Mouse (Mus musculus): ENCODE measurements around the gene Jarid2. TPM values are rescaled to one million over a fixed set of nuclear protein-coding genes. Genes with fewer than 3 reads are reported as not detected.

Jarid2 gene
- polyA plus RNA-seq, 1 experiment = 3.9 TPM

DNA sequence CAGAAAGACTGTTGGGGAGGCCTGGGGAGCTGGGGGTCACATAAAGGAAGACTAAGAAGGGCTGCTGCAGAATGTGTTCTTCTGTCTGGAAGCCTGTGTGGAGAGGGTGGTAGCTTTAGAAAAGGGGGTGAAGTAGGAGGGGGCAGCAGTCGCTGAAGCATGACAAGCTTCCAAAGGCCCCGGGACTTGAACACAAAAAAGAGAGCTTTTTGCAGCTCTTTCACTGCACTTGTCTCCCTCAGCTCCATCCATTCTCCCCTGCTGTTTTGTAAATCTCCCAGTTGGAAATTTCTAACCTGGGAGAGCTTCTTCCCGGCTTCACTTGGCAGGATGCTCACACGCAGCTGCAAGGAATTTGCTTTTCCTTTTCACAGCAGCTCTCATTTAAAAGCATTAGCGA lies 26.2 kb downstream of the Jarid2 start:
- Histone ChIP-seq H3K4me3 (no peak overlapping the region), H3K79me2 (ENCODE audit: control insufficient read depth, insufficient read depth) (peaks cover 39% of the 10 kb centered on the region), H3K4me2 (ENCODE audit: low read depth) (no peak overlapping the region), H3K36me3 (ENCODE audit: control insufficient read depth, insufficient read depth) (no peaks in the 10 kb centered on the region), H3K27me3 (ENCODE audit: control insufficient read depth, insufficient read depth, insufficient read length) (no peaks in the 10 kb centered on the region), H3ac (ENCODE audit: control insufficient read depth, insufficient read length) (no peak overlapping the region)
- TF ChIP-seq SRF (IDR thresholded peaks at IDR 0.05; ENCODE audit: control insufficient read depth, insufficient read length, low read depth) (no peak), REST (IDR thresholded peaks at IDR 0.05; ENCODE audit: insufficient read depth, insufficient read length) (no peak), MYOG (IDR thresholded peaks at IDR 0.05; ENCODE audit: control insufficient read depth in 1 of 3, insufficient read depth in 1 of 3, insufficient read length in 2 of 3, low read depth in 2 of 3) (no peak), E2F4 (IDR thresholded peaks at IDR 0.05; ENCODE audit: insufficient read depth) (no peak), TCF12 (IDR thresholded peaks at IDR 0.05; ENCODE audit: insufficient read depth, poor library complexity, severe bottlenecking) (no peak), POLR2A (IDR thresholded peaks at IDR 0.05; ENCODE audit: insufficient read length, low read depth) (no peak), USF1 (IDR thresholded peaks at IDR 0.05; ENCODE audit: low read depth) (no peak), MAX (IDR thresholded peaks at IDR 0.05; ENCODE audit: low read depth) (no peak), POLR2AphosphoS2 (IDR thresholded peaks at IDR 0.05; ENCODE audit: insufficient read length, low read depth) (no peak), CEBPB (IDR thresholded peaks at IDR 0.05; ENCODE audit: insufficient read depth, poor library complexity, severe bottlenecking) (no peak), MYOD1 (IDR thresholded peaks at IDR 0.05; ENCODE audit: control insufficient read depth in 1 of 3, insufficient read length in 2 of 3, low read depth in 2 of 3) (no peak), TCF3 (IDR thresholded peaks at IDR 0.05; ENCODE audit: insufficient read length, low read depth) (no peak)

DNA sequence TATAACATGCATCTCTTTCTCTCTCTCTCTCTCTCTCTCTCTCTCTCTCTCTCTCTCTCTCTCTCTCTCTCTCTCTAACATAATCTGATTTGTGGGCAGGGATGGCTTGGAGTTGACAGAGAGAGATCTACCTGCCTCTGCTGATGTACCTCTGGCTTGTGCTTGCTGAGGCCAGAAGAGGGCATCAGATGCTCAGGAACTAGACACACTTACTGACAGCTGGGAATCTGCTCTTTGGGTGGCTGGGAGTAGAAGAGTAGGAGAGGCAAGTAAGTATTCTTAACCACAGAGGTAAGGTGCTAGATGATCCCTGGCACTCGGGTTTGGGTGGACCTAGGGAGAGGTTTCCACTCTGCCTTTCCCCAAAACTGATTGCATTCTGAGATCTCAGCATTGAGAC lies 29.5 kb downstream of the Jarid2 start:
- TF ChIP-seq TCF3 (IDR thresholded peaks at IDR 0.05; ENCODE audit: insufficient read length, low read depth) (no peak), MYOG (IDR thresholded peaks at IDR 0.05; ENCODE audit: control insufficient read depth in 1 of 3, insufficient read depth in 1 of 3, insufficient read length in 2 of 3, low read depth in 2 of 3) (peak in 2 of 3 experiments; percentile 45 to 50), MYOD1 (IDR thresholded peaks at IDR 0.05; ENCODE audit: control insufficient read depth in 1 of 3, insufficient read length in 2 of 3, low read depth in 2 of 3) (peak in 1 of 3 experiments; percentile 71), POLR2AphosphoS2 (IDR thresholded peaks at IDR 0.05; ENCODE audit: insufficient read length, low read depth) (no peak)
- H3K36me3 ChIP-seq (ENCODE audit: control insufficient read depth, insufficient read depth) = no peaks in the 10 kb centered on the region
- no peak overlapping the region for H3K4me2 ChIP-seq (ENCODE audit: low read depth)
- H3ac ChIP-seq (ENCODE audit: control insufficient read depth, insufficient read length) = no peak overlapping the region
- no peaks in the 10 kb centered on the region for H3K27me3 ChIP-seq (ENCODE audit: control insufficient read depth, insufficient read depth, insufficient read length)
- no peak overlapping the region for H3K4me3 ChIP-seq
- H3K79me2 ChIP-seq (ENCODE audit: control insufficient read depth, insufficient read depth) = peaks cover 36% of the 10 kb centered on the region

DNA sequence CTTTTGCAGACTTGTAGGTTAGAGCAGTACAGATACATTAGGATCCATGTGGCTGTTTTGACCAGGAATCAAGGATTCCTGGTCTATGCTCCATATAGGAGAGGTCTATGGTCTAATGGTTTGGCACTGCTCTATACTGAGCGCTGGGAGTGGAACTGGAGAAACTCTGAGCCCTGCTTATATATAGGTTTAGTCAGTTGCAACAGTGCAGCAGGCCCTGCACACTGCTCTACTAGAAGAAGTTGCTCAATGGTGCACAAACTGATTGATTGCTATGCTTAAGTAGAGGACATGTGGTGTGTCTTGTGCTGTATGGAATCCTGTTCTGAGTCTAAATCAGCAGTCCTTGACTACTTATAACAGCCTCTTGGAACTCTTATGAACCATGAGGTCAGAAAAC lies 31.5 kb downstream of the Jarid2 start:
- Histone ChIP-seq H3K4me2 (ENCODE audit: low read depth) (no peak overlapping the region), H3ac (ENCODE audit: control insufficient read depth, insufficient read length) (no peak overlapping the region), H3K36me3 (ENCODE audit: control insufficient read depth, insufficient read depth) (no peaks in the 10 kb centered on the region), H3K27me3 (ENCODE audit: control insufficient read depth, insufficient read depth, insufficient read length) (no peaks in the 10 kb centered on the region), H3K79me2 (ENCODE audit: control insufficient read depth, insufficient read depth) (peaks cover 41% of the 10 kb centered on the region), H3K4me3 (no peak overlapping the region)
- no peak for TF ChIP-seq TCF12 (IDR thresholded peaks at IDR 0.05; ENCODE audit: insufficient read depth, poor library complexity, severe bottlenecking)
- TF ChIP-seq MAX (IDR thresholded peaks at IDR 0.05; ENCODE audit: low read depth) = no peak

DNA sequence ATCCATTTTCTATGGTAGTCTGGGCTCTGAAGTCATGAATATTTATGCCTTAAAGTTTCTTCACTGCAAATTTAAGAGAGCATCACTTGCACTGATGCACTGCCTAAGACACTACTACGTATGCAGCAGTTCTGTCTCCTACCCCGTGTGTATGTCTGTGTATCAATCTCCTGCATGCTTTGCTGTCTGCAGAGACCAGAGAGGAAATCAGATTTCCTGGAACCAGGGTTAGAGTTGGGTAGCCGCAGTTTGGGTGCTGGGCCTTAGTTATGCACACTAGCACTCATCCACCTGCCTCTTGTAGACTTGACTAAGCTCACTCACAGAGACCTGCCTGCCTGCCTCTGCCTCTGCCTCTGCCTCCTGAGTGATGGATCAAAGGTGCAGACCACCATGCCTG lies 33.8 kb downstream of the Jarid2 start:
- Histone ChIP-seq H3K4me3 (no peak overlapping the region), H3K36me3 (ENCODE audit: control insufficient read depth, insufficient read depth) (no peaks in the 10 kb centered on the region), H3K27me3 (ENCODE audit: control insufficient read depth, insufficient read depth, insufficient read length) (no peaks in the 10 kb centered on the region), H3K4me2 (ENCODE audit: low read depth) (no peak overlapping the region), H3K79me2 (ENCODE audit: control insufficient read depth, insufficient read depth) (peaks cover 42% of the 10 kb centered on the region), H3ac (ENCODE audit: control insufficient read depth, insufficient read length) (no peak overlapping the region)
- TF ChIP-seq MAX (IDR thresholded peaks at IDR 0.05; ENCODE audit: low read depth) (no peak), E2F4 (IDR thresholded peaks at IDR 0.05; ENCODE audit: insufficient read depth) (no peak), MYOG (IDR thresholded peaks at IDR 0.05; ENCODE audit: control insufficient read depth in 1 of 3, insufficient read depth in 1 of 3, insufficient read length in 2 of 3, low read depth in 2 of 3) (no peak), TCF12 (IDR thresholded peaks at IDR 0.05; ENCODE audit: insufficient read depth, poor library complexity, severe bottlenecking) (no peak), USF1 (IDR thresholded peaks at IDR 0.05; ENCODE audit: low read depth) (no peak), POLR2A (IDR thresholded peaks at IDR 0.05; ENCODE audit: insufficient read length, low read depth) (no peak), CEBPB (IDR thresholded peaks at IDR 0.05; ENCODE audit: insufficient read depth, poor library complexity, severe bottlenecking) (no peak), SRF (IDR thresholded peaks at IDR 0.05; ENCODE audit: control insufficient read depth, insufficient read length, low read depth) (no peak), POLR2AphosphoS2 (IDR thresholded peaks at IDR 0.05; ENCODE audit: insufficient read length, low read depth) (no peak), REST (IDR thresholded peaks at IDR 0.05; ENCODE audit: insufficient read depth, insufficient read length) (no peak), TCF3 (IDR thresholded peaks at IDR 0.05; ENCODE audit: insufficient read length, low read depth) (no peak), MYOD1 (IDR thresholded peaks at IDR 0.05; ENCODE audit: control insufficient read depth in 1 of 3, insufficient read length in 2 of 3, low read depth in 2 of 3) (no peak)

DNA sequence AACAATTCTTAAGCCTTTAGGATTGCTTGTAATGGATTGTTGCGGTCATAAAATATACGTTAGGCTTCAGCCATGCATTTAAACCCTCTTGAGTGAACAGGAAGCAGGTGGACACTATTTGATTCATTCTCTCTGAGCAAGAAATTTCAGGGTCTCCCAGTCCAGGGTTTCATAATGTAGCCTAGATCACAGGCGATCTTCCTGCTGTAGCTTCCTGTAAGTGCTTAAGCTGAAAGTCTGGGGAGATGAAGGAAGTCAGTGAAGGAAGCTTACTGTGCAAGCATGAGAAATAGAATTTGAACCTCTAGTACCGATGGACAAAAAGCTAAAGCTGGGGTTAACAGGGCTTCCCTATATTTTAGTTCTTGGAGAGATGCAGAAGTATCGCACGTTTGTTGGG lies 38.5 kb downstream of the Jarid2 start:
- Histone ChIP-seq H3K4me2 (ENCODE audit: low read depth) (no peak overlapping the region), H3K4me3 (no peak overlapping the region), H3ac (ENCODE audit: control insufficient read depth, insufficient read length) (no peak overlapping the region), H3K36me3 (ENCODE audit: control insufficient read depth, insufficient read depth) (no peaks in the 10 kb centered on the region), H3K27me3 (ENCODE audit: control insufficient read depth, insufficient read depth, insufficient read length) (no peaks in the 10 kb centered on the region), H3K79me2 (ENCODE audit: control insufficient read depth, insufficient read depth) (peaks cover 21% of the 10 kb centered on the region)
- TF ChIP-seq TCF12 (IDR thresholded peaks at IDR 0.05; ENCODE audit: insufficient read depth, poor library complexity, severe bottlenecking) = no peak
- TF ChIP-seq E2F4 (IDR thresholded peaks at IDR 0.05; ENCODE audit: insufficient read depth) = no peak
- TF ChIP-seq MYOD1 (IDR thresholded peaks at IDR 0.05; ENCODE audit: control insufficient read depth in 1 of 3, insufficient read length in 2 of 3, low read depth in 2 of 3) = no peak
- TF ChIP-seq MYOG (IDR thresholded peaks at IDR 0.05; ENCODE audit: control insufficient read depth in 1 of 3, insufficient read depth in 1 of 3, insufficient read length in 2 of 3, low read depth in 2 of 3) = no peak
- no peak for TF ChIP-seq CEBPB (IDR thresholded peaks at IDR 0.05; ENCODE audit: insufficient read depth, poor library complexity, severe bottlenecking)
- no peak for TF ChIP-seq REST (IDR thresholded peaks at IDR 0.05; ENCODE audit: insufficient read depth, insufficient read length)
